Mouse (Mus musculus) liver, postnatal 0 days (tissue): ENCODE measurements at regions not wholly inside any gene's neighbourhood (a gene's known extent, or its start where the extent isn't known, plus 50 kb on each side); places are given as distances from the start of the nearest gene placed in this dataset.

Source experiments
- CTCF ChIP-seq: sonication (generic); IDR thresholded peaks from 2 replicates; pipeline ENCODE4 v1.5.1; 2016; ENCODE audit warnings: antibody characterized with exemption, low read depth
- EP300 ChIP-seq: IDR thresholded peaks from 2 replicates; pipeline ENCODE4 v1.6.1; 2016; ENCODE audit warnings: antibody characterized with exemption, low read depth, mild to moderate bottlenecking

- TF ChIP-seq CTCF (no peak), EP300 (no peak)
Observed at GRCm38 (mm10) chr7:116674199-116675019, 170.2 kb downstream of the Nucb2 start.
